Mouse (Mus musculus): ENCODE results near the gene Cog3.

The Cog3 gene

GRCm38 (mm10) chr14:75761028-75761805 lies 6.9 kb upstream of the Cog3 start:
- 60% methylated on average over 10 of the region's 10 CpGs for WGBS

- WGBS = 83% methylated on average over 7 of the region's 7 CpGs
Measured at GRCm38 (mm10) chr14:75758401-75758800, 4.1 kb upstream of the Cog3 start.

- 85% methylated on average over 2 of the region's 2 CpGs for WGBS
Measured at GRCm38 (mm10) chr14:75757821-75758220, 3.5 kb upstream of the Cog3 start.

GRCm38 (mm10) chr14:75756971-75757370 lies 2.7 kb upstream of the Cog3 start:
- 86% methylated on average over 6 of the region's 6 CpGs for WGBS

GRCm38 (mm10) chr14:75753206-75753605 lies 1.1 kb downstream of the Cog3 start:
- WGBS = 51% methylated on average over 8 of the region's 8 CpGs

- WGBS = 70% methylated on average over 4 of the region's 4 CpGs
Measured at GRCm38 (mm10) chr14:75751040-75751439, 3.3 kb downstream of the Cog3 start.

GRCm38 (mm10) chr14:75749123-75749522 lies 5.2 kb downstream of the Cog3 start:
- WGBS = 88% methylated on average over 4 of the region's 4 CpGs

- WGBS = 56% methylated on average over 2 of the region's 2 CpGs
Measured at GRCm38 (mm10) chr14:75747960-75748359, 6.4 kb downstream of the Cog3 start.

GRCm38 (mm10) chr14:75741904-75742303 lies 12.4 kb downstream of the Cog3 start:
- WGBS = 86% methylated on average over 3 of the region's 3 CpGs

- WGBS = 95% methylated on average over 3 of the region's 3 CpGs
Measured at GRCm38 (mm10) chr14:75735597-75735996, 18.7 kb downstream of the Cog3 start.

GRCm38 (mm10) chr14:75732631-75733030 lies 21.7 kb downstream of the Cog3 start:
- 77% methylated on average over 7 of the region's 7 CpGs for WGBS

GRCm38 (mm10) chr14:75731361-75731760 lies 23.0 kb downstream of the Cog3 start:
- 59% methylated on average over 2 of the region's 2 CpGs for WGBS

- whole genome bisulfite sequencing = 72% methylated on average over 5 of the region's 5 CpGs
Measured at GRCm38 (mm10) chr14:75728111-75728510, 26.2 kb downstream of the Cog3 start.

GRCm38 (mm10) chr14:75727046-75727445 lies 27.3 kb downstream of the Cog3 start:
- WGBS = 65% methylated on average over 4 of the region's 4 CpGs

GRCm38 (mm10) chr14:75722816-75723215 lies 31.5 kb downstream of the Cog3 start:
- WGBS = 98% methylated on average over 2 of the region's 2 CpGs

GRCm38 (mm10) chr14:75721977-75722563 lies 32.2 kb downstream of the Cog3 start:
- WGBS = 52% methylated on average over 12 of the region's 12 CpGs

- WGBS = 89% methylated on average over 5 of the region's 5 CpGs
Measured at GRCm38 (mm10) chr14:75720121-75720520, 34.2 kb downstream of the Cog3 start.

- WGBS = 81% methylated on average over 4 of the region's 4 CpGs
Measured at GRCm38 (mm10) chr14:75716410-75716809, 37.9 kb downstream of the Cog3 start.

GRCm38 (mm10) chr14:75713661-75714060 lies 40.7 kb downstream of the Cog3 start:
- 68% methylated on average over 4 of the region's 4 CpGs for WGBS

- WGBS = 40% methylated on average over 5 of the region's 5 CpGs
Measured at GRCm38 (mm10) chr14:75712687-75713086, 41.6 kb downstream of the Cog3 start.

- 98% methylated on average over 3 of the region's 3 CpGs for WGBS
Measured at GRCm38 (mm10) chr14:75711731-75712130, 42.6 kb downstream of the Cog3 start.

GRCm38 (mm10) chr14:75708986-75709385 lies 45.3 kb downstream of the Cog3 start:
- WGBS = 93% methylated on average over 1 of the region's 1 CpGs

- 61% methylated on average over 7 of the region's 7 CpGs for WGBS
Measured at GRCm38 (mm10) chr14:75707771-75708170, 46.5 kb downstream of the Cog3 start.

Measured in cerebral cortex, adult 2 months (tissue).